Mouse (Mus musculus) heart, postnatal 4 days (tissue): ENCODE data around the gene Arf1. TPM values are rescaled to one million over a fixed set of nuclear protein-coding genes. Genes with fewer than 3 reads are reported as not detected.
A peak's percentile ranks its signal among the peaks of the same experiment; 100 is the strongest.

Experiments
- DNase-seq: peaks from one replicate; pipeline ENCODE4 v3.0.0; 2021
- total RNA-seq, 2 experiments: library from RNA; stranded (reverse); gene quantifications; 2 replicates each; pipeline ENCODE4 v1.2.3; 2021

Arf1 gene
- total RNA-seq: 100 to 1,000 TPM; 389 to 395 TPM

DNA sequence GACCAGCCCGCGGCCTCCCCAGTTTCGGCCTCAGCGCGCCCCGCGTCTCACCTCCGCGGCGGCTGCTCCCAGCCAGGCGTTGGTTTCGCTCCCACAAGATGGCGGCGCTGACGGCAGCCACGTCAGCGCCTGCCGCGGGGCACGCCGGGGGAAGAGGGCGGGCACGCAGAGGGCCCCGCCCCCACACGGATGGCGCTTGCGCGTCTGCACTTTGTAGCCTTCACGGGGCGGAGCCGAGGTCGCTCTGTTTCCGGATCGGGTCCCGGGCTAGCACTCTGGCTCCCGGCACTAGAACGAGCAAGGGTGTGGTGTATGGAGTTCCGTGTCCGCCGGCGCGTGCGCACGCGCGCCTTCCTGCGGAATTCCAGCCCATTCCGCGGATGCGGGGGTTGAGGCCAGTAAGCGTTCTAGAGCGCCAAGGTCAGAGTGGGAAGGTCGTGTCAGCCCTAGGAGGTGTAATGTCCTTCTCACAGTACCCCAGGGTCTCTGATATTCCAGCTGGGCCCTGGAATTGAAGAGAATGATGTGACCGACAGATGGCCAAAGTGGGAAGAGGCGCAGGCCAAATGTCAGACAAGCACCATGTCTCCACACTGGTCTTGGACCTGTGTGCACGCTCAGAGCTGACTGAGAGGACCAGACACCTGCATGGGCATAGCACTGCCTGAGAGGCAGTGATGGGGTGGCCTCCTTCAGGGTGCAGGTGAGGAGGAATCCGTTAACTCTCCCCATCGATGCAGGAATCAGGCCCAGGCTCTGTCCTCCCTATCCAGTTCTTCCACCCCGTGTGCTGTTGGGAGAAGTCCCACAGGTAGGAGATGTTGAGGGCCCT lies at the start of gene Arf1:
Arf1 (minus strand) TSS at position 149 of the 832 bp plus-strand sequence.
- DNase-seq: peak; percentile 98

DNA sequence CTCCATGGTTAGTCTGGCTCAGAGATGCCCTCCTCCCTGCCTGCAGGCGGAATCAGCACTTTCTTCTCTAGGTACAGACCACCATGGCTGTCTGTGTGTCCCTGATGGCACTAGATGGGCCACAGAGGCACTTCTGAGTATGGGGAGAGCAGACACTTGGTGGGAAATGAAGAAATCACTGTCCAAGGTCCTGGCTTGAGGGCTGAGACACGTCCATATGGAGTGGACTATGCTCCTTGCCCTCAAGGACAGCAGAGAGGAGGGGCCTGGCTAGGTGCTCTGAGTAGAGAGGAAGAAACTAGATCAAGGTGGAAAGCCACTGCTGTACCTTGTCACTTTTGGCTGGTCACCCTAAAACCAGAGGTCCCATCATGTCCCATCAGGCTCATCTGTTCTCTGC lies 48.8 kb upstream of the Arf1 start:
- DNase-seq: no peak

DNA sequence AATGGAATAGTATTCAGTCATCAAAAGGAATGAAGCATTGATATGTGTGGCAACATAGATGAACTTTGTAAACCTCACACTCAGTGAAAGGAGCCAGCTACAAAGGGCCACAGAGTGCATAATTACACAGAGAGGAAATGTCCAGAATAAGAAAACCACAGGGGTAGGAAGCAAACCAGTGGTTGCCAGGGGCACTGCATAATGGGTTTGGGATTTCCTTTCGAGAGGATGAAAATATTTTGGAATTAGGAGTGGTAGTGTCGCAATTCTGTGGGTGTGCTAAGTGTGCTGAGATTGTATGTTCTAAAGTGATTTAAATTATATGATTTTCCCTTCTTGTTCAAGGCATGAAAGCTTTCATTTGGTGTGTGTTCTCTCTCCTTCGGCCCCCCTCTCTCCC lies 46.1 kb upstream of the Arf1 start:
- no peak for DNase-seq

DNA sequence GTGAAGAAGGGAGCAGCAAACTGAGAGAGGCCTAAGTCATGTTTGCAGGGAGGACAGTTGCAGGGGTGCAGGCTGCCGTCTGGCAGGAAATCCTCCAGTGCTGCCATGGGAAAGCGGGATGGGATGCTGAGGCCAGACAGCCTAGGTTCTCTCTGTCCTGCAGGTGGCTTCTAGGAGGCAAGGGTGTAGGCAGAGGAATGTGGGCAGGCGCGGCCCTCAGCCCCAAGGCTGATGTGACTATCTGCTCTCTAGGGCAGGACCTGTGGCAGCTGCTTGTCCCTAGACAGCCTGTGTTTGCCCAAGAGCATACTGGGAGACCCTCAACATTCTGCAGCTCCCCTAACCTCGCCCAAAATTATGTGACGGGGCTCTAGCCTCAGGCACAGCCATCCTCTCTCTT lies 38.7 kb upstream of the Arf1 start:
- no peak for DNase-seq

DNA sequence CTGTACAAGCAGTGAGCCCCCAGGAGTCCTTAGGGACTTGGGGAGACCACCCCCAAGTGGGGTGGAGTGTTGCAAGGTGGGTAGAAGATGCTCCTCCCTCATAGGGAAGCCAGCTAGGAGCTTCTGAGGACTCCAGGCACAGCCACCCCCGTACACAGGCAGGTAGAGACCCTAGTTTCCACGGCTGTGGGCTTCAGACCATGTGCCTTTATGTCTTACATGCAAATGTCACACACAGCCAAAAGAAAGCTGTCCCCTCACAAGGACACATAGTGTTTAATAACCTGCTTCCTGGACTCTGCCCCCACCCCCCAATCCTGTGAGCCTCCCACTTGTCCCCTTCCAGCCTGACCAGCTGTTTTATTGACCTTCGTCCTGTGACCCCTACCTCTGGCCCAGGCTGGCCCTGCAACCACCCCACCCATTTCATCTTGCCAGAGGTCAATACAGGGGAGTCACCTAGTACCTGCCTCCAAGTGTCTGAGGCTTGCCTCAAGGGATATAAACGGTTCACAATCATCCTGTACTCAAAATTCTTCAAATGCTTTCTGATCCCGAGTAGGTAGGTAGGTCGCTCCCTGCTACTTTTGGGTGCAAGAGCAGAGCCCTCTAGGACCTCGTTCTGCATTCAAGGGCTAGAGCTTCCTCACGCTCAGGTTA lies 37.2 kb upstream of the Arf1 start:
- DNase-seq: no peak

DNA sequence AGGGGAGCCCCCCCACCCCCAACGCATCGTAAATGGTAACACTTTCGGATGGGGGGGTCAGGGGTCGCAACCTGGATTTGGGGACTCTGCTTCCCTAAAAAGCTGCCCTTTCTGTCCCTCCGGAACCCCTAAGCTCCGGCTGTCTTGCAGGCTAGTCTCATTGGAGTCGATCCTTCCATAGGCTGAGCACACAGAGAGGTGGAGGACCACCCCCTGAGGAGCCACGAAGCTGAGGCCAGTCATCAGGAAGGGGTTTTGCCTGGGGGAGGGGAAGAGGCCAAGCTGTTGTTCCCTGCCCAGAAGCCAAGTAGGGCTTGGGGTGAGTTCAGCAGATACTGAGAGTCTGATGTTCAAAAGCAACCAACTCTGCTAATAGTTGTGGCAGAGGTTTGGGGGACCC lies 36.5 kb upstream of the Arf1 start:
- no peak for DNase-seq

DNA sequence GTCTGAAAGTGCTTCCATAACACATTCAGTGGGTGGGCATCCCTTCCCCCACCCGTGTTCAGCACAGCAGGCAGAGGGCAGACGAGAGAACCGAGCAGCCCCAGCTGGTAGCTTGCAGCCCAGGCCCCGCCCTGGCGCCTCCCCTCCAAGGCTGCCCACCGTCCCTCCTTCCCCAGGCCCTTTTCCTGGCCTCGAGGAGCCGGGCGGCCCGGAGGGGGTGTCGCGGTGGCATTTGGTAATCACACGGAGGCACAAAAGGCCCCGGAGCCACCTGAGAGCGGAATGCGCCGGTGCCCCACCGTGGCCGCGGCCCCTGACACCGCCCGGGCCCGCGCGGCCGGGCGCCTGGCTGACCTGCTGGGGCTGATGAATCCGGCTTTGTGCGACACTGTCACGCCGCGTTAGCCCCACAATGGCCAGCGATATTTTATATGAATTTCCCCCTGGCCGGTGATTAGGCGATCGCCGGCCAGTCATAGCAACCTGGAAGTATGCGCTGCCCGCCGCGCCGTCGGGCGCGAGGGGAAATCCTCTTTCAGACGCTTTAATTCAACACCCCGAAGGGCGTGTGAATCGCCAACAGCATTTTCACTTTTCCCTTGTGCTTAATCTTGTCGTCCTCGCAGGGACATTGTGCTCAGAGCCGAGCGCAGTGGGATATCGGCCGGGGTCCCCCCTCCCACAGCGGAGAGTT lies 35.9 kb upstream of the Arf1 start:
- peak; percentile 55 for DNase-seq

DNA sequence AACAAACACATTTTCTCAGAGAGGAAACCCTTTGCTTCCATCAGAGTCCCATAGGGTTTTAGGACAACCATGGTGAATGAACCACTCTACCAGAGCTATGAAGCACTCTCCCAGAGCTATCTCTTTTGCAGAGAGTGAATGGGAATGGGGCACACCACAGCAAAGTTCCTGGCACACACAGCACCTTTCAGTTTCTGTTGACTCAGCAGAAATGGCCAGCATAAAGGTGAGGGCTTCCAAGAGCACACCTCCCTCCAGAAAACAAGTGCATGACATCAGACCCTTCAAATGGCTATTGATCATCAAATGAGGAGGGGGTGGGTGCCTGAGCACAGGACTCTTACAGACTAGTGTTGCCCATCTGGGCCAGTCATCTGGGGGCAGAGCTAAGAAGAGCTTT lies 34.2 kb upstream of the Arf1 start:
- no peak for DNase-seq

DNA sequence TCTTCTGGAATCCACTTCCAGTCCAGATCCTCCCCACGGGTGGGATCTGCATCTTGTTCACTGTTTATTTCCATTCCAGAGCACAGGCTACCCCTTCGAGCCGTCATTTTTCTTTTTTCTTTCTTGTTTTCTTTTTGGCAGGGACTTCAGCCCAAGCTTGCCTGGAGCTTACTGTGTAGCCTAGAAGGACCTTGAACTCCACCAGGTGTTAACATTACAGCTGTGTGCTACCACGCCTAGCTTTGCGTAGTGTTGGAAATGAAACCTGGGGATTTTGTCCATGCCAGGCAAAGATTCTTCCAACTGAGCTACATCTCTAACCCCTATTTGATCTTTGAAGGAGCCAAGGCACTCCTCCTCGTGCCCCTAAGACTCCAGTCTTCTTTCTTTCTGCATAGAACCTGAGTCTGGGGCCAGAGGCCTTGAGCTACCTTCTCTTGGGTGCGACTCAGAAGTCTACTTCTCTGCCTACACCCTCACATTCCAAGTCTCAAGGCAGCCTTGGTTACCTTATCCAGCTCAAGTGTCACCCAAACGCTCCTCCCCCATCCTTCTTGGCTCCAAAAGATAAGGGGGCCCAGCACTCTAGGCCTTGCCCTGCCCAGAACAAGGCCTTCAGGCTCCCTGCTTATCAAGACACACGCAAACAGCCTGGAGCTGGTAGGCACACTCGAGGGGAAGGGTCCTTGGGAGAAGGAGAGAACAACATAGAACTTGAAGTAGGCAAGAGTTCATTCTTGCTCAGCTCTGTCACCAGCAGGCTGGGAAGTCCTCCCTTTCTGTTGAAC lies 32.8 kb upstream of the Arf1 start:
- no peak for DNase-seq

DNA sequence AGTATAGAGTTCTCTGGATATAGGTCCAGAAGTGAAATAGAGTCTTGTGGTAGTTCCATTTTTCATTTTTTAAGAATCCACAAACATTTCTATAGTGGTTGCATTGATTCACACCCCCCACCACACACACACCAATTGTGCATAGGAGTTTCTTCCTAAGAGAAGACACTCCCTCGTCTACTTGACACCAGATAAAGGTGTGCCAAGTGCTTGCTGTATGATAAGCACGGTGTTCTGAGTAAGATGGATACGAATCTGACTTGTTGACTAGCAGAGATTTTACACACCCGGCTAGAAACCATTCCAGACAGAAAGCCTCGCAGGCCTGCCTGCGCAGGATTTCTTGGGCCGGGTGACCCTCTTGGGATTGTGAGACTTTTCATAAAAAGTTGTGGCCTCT lies 31.6 kb upstream of the Arf1 start:
- no peak for DNase-seq

DNA sequence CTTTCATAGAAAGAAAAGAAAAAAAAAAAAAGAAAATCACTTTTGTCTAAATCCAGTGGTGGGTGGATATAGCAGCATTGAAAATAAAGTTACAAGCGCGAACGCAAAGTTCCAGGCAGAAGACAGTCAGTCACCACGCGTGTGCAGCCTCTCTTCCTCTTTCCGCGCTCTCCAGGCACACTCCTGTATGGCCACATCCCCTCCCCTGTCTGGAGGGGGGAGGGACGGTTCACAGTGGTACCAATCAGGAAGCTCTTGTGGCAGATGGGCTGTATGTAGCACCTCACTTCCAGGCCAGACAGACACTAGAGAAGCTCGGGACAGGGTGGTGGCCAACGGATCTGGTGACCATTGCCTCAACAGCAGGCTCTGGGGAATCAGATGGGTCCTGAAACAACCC lies 20.0 kb upstream of the Arf1 start:
- DNase-seq: no peak

DNA sequence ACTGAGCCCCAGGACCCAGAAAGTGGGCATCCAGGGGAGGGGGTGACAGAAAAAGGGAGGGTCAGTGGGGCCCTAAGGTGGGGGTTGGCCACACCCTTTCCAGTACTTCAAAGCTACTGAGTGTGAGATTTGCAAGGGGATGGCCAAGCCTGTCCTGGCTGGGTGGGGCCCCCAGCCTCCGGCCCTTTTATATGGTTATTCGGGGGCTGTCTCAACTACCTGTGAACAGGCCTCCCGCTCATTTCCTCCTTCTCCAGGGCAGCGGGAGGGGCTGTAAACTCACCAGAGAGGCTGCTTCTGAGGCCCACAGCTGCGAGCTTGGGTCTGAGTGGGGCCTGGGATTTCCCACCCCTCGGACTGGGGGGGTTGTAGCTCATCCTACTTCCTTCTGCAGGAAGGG lies 15.8 kb upstream of the Arf1 start:
- no peak for DNase-seq

DNA sequence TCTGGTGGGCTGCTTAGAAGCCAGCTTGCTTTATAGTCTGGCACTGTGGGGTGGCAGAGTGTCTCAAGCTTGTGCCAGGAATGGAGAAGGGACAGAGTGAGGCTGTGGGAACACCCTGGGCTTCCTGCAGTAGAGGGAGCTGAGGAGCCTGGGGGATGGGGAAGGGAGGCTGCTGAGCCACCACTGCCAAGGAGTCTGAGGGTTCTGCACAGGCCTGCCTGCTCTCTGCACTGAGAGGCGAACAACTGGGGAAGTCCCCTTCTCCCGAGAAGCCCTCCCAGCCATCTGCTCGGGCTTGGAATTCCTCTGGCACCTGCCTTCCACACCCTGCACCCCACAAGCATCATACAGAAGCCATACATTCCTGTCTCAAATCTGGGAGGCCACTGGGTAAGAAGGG lies 13.8 kb upstream of the Arf1 start:
- no peak for DNase-seq

DNA sequence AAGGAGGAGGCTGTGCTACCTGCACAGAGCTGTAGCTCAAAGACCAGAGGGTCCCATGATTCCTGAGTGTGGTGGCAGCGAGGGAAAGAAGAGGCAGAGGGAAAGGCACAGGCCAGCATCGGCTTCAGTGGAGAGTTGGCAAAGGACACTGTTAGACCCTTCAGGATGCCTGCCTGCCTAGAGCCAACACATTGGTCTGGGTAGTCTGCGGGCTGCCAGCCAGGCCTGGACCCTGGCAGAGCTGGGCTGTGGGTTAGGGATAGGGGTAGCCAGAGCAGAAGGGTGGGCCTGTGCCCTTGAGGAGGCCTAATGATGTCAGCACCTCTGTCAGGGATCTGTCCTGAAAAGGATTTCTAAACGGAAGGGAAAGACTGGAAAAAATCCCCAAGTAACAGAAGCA lies 11.7 kb upstream of the Arf1 start:
- DNase-seq: no peak

DNA sequence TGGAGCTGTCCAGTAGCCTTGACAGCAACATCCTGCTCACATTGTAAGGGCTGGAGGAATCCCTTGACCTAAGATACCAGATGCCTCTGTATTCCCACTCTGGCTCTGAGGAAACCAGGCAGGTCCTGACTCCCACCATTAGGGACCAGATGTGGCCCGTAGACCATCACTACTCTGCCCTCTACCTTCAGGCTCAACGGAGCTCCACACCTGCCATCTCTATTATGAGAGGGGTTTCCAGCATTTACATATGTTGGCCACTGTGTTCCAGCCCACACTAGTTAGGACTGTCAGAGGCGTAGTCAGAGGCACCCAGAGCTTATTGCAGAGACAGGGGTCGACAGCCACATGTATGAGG lies 11.3 kb upstream of the Arf1 start:
- no peak for DNase-seq

DNA sequence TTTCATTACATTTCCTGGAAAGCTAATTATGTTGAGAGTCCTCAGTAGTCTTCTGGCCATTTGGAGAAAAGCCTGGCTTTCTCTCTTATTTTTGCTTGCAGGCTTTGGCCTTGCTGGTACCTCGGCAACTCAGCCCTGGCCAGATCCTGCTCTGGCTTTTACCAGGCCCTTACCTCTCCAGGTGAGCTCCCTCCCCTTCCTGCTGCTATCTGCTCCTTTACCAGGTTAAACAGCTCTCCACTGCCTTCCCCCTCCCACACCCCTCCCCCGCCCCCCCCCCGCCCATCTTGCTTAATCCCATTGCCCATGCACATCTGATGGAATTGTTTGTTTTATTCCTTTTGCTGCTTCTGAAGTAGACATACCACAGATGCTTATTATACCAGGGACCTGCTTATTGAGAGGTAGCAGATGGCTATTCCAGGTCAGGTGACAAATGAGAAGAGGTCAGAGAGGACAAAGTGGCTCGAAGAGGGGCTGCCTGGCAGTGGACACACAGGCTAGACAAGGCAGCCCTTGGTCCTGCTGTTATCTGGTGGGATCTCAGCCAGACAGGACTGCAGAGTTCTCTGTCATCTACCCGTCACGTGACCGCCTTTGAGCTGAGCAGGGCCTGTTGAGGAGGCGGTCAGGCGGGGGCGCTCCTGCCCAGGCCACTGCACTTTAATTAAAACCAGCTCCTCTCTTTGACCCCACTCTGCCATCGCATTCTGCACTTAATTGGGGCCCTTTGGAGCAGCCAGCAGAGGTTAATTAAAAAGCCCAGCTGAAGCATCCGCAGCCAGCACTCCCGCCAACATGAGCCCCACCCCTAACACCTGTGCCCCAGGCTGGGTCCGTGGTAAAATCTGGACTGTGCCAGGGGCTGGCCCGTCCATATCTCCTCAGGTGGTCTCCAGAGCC lies 10.7 kb upstream of the Arf1 start:
- peak; percentile 82 for DNase-seq

DNA sequence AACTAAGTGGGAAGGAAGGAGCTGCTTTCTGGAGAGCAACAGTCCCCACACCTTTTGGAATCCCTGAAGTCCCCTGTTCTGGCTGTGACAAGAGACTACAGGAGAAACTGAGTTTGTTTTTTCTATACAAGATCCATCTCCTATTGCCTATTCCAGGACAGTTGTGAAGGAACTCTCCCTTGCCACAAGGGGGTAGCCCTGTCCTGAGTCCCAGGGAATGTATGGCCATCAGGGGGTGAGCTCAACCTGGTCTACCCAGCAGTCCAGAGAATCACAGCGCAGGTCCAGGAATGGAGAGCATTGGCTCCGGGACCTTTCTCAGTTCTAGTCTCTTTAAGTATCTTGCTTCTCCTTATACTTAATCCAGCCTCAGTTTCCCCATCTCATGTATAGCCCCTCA lies 4.7 kb upstream of the Arf1 start:
- no peak for DNase-seq

DNA sequence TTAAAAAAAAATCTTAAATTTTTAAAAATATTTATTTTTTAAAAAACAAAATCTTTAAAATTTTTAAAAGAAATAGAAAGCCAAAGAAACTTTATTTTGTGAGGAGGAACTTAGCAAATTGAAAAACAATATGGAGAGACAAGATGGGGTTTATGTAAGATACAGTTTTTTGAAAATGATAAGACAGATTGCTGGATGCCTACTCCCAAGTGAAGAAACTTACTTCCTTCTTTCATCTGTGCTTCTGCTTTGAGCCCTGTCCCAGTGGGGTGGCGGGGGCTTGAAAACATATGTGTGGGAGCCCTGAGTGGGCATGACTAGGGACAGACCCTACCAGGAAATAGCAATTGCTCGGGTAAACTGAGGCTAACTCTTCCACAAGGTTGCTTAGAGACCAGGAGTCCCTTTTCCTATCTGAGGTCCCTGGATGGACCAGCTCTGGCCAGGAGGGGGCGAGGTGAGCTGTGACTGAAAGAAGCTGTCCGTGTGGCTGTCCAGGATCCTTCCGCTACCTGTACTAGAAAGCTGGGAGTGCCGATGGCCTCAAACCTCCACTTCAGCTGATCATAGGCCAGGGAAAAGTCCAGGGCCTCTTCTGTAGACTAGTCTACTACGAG lies 2.2 kb upstream of the Arf1 start:
- DNase-seq: peak; percentile 75

DNA sequence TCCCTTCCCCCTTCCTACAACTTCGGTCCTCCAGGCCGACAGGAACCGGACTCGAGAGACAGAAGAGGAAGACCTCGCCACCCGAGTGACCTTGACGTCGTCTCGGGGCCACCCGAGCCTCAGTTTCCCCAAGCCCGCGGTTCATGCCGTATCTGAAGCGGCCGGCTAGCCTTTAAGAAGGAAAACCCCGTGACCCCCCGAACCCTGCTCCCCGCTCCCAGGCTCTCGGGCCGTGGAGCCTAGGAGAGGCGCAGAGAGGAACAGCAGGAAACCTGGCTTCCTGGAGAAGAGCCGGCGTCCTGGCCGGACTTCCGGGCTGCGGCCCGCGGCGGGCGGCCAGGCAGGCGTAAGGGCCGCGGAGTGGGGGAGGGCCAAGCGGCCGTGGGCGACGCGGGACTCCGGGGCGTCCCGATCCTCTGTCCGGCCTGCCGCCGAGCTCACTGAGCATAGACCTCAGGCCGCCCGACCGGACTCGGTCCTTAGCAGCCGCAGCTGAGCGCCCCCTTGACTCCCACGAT lies 407 bp downstream of the Arf1 start:
- DNase-seq: no peak

DNA sequence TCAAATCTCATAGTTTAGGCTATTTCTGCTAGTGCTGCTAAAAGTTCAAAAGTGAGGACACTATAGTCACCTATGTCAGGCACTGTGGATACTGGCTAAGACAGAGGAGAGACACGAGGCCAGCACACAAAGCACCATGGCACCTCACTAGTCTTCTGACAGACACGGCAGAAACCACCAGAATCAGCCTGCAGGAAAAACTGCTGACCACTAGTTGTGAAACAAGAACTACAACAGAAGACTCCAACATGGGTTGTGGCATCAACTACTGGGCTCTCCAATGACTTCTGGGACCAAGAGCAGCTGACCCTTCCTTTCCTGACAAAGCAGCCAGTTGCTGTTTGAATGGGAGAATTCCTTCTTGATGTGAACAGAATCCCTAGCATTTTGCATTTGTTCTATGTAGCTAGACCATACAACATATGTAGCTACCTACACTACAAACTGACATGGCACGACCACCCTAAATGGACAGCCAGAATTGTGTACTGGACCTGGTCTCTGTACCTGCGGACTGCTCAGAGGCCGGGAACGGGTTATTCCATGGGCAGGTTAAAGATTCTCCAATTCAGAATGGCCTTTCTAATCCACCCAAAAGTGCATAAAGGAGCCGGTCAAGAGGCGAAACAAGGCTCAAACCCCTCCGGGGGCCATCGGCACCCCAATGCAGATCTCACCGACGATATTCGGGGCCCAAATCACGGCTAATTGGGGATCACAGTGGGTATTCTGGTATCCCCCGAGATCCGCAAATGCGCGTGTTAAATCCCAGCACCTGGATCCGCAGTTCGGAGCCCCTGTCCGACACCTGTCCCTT lies 1.1 kb downstream of the Arf1 start:
- DNase-seq: no peak
